Mouse (Mus musculus) G1E-ER4 (cell line): Measurements from ENCODE around the gene Ahr. TPM values are rescaled to one million over a fixed set of nuclear protein-coding genes. Genes with fewer than 3 reads are reported as not detected.

Experiments
- GATA1 ChIP-seq: IDR thresholded peaks from one replicate; pipeline ENCODE4 v1.8.0; 2012; ENCODE audit warnings: low read length, inconsistent platforms
- polyA plus RNA-seq: library from polyadenylated mRNA; stranded (reverse); fragments of >175 nt; gene quantifications from 2 replicates; pipeline ENCODE4 v1.2.3, GENCODE M21; 2012

The Ahr gene
- polyA plus RNA-seq, 1 experiment = not detected

DNA sequence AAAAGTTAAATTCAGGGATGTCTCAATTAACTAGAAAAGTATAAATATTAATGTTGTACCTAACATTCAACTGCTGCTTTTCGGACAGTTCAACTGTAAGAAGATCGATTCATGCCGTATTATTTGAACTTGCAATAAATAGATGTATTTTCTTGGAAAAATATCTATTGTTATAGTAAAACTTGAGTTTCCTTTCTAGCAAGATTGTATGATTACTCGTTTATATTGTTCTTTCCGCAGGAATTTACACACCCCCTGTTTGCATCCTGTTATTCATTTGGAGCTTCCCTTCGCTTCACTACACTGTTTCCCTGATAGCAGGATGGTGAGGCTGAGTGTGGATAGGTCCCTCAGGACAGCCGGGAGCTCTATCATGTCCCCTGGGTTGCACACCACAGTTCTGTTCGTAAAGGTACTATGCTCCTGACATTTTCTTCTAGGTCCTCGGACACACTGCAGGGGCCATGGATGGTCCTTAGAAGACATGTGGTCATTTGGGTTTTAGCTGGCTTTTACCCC lies 12.2 kb downstream of the Ahr start:
- no peak for TF ChIP-seq GATA1

- TF ChIP-seq GATA1 = no peak
Measured at GRCm38 (mm10) chr12:35515621-35516020, 19.2 kb downstream of the Ahr start.

- TF ChIP-seq GATA1 = no peak
Measured at GRCm38 (mm10) chr12:35514671-35515070, 20.2 kb downstream of the Ahr start.

DNA sequence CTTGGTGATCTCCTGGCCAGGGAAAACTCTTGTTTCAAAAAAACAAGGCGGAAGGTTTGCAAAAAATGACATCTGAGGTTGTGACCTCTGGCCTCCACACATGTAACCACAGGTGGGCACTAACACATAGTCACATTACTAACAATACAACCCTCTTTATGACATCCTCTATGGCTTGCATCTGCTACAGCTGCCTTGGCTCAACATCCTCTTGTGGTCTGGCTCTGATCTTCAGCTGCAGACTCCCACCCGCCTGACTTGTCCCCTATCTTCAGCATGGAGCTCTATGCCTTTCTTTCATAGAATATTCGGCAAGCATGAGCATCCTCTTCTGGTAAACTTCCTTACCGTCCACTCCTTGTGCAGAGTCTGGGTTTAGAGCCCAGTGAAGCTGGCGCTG lies 24.1 kb downstream of the Ahr start:
- no peak for TF ChIP-seq GATA1

DNA sequence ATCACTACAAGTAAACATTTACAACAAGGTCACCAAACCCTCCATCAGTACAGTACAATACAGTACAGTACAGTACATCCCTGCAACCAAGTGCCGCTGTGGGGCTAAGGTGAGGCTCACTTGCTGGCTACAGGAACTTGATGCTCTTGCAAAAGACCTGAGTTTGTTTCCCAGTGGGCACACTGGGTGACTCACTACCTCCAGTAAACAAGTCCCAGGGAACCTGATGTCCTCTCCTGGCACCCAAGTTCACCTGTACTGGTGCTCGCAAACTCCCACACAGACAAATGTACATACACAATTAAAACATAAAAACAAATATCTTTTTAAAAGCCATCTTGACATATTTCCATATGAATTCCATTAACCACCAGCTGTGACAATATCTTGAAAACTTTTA lies 28.5 kb downstream of the Ahr start:
- no peak for TF ChIP-seq GATA1

GRCm38 (mm10) chr12:35504081-35504480 lies 30.8 kb downstream of the Ahr start:
- no peak for TF ChIP-seq GATA1

DNA sequence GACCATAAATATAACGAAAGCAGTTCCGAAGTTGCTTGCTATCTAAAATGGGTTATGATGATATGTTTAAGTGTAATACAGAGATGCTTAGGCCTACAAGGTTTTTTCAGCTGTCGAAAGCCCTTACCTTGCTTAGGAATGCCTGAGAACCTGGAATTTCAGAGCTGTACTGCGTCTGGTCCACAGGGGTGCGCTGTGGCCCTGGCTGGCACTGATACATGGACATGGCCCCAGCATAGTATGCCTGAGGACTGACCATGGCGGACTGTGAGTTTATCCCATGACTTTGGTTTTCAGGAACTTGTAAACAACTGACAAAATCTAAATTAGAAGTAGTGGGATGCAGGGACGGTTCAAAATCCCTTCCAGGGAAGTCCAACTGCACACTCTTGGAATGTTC lies 31.3 kb downstream of the Ahr start:
- TF ChIP-seq GATA1 = no peak

- TF ChIP-seq GATA1 = no peak
Measured at GRCm38 (mm10) chr12:35501476-35501875, 33.4 kb downstream of the Ahr start.

DNA sequence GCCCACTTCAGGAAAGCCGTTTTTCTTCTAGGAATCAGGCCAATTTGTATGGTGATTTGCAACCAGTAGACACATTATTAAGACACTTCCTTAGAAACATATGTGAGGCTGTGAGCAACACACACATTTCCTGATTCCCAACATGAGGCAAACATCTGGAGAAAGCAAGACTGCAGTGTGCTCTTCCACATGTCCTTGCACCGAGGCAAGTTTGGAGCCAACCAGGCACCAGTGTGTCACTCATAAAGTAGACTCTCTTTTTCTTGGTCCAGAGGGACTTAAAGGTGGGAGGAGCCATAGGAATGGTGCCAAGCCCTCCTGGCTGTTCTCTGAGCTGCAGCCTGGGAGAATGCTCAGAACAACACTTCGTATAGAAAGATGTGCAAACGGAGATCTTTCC lies 39.6 kb downstream of the Ahr start:
- TF ChIP-seq GATA1 = no peak

DNA sequence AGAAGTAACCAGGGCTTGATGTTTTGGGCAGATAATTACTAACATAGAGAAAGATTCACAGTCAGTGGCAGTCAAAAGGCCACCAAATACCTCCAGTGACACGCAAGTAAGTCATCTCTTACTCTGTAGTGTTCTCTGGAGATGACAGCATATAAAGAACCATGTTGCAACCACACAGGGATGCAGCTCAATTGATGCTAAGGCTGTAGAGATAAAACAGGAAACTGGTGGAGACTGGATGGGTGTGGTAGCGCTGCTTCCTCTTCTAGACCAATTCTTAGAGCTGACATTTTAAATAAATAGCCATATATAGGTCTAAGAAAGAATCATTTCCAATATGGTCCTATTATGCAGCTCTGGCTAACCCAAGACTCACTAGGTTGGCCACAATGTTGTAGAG lies 54.1 kb downstream of the Ahr start:
- no peak for TF ChIP-seq GATA1

DNA sequence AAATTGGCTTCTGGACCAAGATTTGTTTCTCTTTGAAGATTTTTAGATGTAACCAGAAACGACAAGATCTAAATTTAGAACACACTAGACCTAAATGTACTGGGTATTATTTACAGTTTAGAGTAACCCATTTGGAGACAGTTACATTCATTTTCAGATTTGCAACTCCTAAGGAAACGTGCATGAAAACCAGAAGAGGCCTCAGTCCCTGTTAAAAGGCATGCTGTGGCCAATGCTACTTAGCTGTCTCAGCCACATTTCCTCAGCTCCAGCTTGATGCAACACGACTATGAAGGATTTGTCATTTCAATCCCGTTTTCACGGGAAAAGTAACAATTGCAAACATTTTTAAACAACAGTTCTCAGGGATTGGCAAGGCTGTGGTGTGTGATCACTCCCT lies 55.9 kb downstream of the Ahr start:
- no peak for TF ChIP-seq GATA1

DNA sequence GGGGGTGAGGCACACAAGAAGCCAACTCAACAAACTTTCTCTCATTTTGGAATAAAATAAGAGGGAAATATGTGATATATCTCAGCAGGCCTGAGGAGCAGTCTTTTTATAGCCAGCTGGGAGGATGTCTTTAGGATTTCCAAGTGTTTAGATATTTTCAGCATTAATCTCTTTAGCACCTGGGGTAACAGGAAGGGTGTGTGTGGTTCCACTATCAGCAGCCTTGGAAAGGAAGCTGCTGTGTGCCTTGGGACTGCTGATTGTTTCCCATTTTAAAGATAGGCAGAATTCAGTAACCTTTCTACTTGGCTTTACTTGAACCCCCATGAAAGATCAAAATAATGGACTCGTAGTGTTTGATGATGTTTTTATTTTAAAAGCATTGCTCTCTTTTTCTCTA lies 71.4 kb downstream of the Ahr start:
- TF ChIP-seq GATA1 = no peak

- no peak for TF ChIP-seq GATA1
Measured at GRCm38 (mm10) chr12:35462667-35463066, 72.2 kb downstream of the Ahr start.

DNA sequence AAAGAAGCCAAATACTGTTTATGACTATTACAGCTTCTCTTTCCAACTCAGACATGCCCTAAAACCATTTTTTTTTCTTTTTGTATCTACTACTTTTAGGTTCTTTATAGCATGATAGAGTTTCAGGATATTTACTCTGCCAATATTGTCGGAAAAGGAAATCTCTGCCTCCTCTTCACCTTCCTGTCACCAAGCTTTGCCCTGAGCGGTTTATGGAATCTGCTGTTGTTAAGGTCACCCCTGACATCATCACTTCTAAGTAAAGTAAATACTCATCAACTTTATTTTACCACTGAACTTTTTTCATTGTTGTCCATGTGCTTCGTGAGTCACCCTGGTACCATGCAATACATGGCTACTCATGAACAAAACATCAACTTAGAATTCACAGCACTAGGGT lies 75.2 kb downstream of the Ahr start:
- no peak for TF ChIP-seq GATA1
